Mouse (Mus musculus) embryonic fibroblast, embryonic 13.5 days (primary cell): Measurements from ENCODE around the gene Gbx1.

Experiments used
- CTCF ChIP-seq: IDR thresholded peaks from 2 replicates; pipeline ENCODE4 v1.5.1; 2011; ENCODE audit warnings: mild to moderate bottlenecking, control low read depth, low read length, moderate library complexity, borderline replicate concordance; ENCODE audit not compliant: insufficient read depth
- POLR2A ChIP-seq: IDR thresholded peaks from 2 replicates; pipeline ENCODE4 v1.6.1; 2011; ENCODE audit warnings: low read depth, mild to moderate bottlenecking, control low read depth, low read length, moderate library complexity

DNA sequence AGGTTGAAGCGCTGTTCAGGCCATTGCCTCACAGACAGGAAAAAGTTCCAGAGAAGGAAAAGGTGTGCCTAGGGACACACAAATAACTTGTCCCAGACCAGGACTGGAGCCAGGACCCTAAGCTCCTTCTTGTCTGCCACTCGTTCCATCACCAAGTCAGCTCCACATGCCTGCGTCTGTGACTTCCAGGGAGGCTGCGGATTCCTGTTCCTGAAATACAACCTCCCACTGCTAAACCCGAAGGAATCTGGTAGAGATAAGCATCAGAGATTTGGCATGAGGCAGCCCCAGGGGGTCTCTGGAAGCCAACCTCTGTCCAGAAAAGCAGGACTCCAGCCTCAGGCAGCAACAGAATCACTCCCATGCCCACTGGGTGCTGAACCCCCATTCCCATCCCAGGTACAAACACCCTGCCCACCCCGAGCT is 14.2 kb upstream of the Gbx1 start:
- TF ChIP-seq CTCF = no peak
- no peak for TF ChIP-seq POLR2A
